Mouse (Mus musculus): ENCODE measurements around the gene Uso1.
"Not testable (repeated sequence)": the region's sequence is repeated elsewhere in the genome, so short reads cannot be mapped to it uniquely, and the experiment has no call there.

Gene Uso1

DNA sequence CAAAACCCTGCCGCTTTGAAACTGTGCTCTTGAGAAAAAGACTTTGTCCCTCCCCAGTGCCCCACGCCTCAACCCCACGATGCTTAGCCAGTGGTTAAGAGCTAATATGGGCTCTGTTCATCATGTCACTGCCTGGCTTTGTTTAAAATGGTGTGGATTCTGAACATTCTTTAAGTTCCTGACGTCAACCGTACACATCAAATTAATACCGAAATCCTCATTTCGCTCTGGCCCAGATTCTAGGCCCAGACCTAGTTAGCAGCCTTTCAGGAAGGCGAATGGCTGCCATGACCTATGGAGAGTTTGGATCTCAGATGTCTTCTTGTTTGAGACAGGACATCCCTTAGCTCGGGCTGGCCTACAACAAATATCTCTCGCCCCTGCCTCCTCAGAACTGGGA lies 10.0 kb upstream of the Uso1 start:
- no peak for DNase-seq (ENCODE audit: low spot score)

DNA sequence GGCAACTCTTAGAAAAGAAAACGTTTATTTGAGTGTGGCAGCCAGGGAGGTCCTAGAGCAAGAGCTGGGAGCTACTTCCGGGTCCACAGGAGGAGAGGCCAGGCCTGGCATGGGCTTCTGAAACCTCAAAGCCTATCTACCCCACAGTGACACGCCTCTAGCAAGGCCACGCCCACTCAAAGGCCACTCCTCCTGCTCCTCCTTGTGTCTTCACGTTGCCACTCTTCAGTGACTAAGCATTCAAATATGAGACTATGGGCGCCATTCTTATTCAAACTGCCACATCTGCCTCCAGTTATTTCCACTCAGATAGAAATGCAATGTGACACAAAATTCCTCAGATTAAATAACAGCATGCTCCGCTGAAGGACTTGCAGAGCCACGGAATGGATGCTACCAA lies 9.2 kb upstream of the Uso1 start:
- DNase-seq (ENCODE audit: low spot score) = peak; percentile 77

DNA sequence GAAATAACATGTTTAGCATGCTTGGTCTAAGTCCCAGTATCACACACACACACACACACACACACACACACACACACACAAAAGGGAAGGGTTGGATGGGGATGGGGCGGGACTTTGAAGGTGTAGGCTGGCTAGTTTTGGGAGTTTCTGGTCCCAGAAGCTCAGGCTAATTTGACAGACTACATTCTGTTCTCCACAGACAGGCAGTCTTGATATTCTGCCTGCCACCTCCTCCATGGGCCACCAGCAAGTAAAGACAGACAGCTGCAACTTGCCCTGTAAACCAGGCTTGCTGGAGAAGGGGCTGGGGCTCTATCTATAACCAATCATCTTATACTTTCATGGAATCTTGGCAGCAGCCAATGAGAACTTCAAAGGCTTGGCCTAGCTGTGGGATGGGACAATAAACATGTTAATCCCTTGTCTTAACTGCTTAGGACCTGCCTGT lies 8.4 kb upstream of the Uso1 start:
- DNase-seq (ENCODE audit: low spot score) = no peak

- DNase-seq (ENCODE audit: low spot score) = no peak
These were observed 7.6 kb upstream of the Uso1 start for GRCm38 (mm10) chr5:92130040-92130682.

DNA sequence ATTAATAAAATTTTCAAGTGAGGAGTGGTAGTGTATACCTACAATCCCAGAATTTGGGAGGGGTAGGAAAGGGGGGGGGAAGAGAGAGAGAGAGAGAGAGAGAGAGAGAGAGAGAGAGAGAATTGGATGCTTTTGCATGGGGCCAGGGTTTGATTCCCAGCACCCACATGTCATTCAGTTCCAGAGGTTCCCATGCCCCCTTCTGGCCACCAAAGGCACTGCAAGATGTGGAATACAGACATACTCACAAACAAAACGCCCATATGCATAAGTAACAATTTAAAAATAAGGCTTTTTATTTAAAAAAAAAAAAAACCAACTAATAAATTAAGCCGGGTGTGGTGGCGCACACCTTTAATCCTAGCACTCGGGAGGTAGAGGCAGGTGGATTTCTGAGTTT lies 5.6 kb upstream of the Uso1 start:
- no peak for DNase-seq (ENCODE audit: low spot score)

DNA sequence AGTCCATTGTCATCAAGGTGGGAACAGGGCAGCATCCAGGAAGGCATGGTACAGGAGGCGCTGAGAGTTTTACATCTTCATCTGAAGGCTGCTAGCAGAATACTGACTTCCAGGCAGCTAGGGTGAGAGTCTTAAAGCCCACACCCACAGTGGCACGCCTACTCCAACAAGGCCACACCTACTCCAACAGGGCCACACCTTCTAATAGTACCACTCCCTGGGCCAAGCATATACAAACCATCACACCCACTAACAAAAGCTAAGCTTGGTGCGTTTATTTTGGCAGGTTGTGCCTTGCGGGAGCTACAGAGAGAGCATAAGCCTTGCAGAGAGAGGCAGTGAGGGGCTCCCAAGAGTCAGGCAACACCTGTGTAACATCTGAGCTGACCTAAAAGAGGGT lies 4.7 kb upstream of the Uso1 start:
- DNase-seq (ENCODE audit: low spot score) = not testable (repeated sequence)

DNA sequence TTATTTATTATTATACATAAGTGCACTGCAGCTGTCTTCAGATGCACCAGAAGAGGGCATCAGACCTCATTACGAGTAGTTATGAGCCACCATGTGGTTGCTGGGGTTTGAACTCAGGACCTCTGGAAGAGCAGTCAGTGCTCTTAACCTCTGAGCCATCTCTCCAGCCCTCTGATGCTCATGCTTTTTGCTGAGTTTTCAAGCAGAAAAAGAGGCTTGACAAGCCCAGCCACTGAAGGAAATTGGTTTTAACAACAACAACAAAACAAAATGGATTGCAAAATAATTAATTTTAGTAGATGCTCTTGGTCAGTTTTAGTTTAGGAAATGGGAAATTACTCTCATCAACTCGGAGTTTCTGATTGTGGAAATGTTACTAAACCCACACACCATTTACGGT lies 2.8 kb upstream of the Uso1 start:
- no peak for DNase-seq (ENCODE audit: low spot score)

GRCm38 (mm10) chr5:92136536-92137238 lies 1.1 kb upstream of the Uso1 start:
- no peak for DNase-seq (ENCODE audit: low spot score)

DNA sequence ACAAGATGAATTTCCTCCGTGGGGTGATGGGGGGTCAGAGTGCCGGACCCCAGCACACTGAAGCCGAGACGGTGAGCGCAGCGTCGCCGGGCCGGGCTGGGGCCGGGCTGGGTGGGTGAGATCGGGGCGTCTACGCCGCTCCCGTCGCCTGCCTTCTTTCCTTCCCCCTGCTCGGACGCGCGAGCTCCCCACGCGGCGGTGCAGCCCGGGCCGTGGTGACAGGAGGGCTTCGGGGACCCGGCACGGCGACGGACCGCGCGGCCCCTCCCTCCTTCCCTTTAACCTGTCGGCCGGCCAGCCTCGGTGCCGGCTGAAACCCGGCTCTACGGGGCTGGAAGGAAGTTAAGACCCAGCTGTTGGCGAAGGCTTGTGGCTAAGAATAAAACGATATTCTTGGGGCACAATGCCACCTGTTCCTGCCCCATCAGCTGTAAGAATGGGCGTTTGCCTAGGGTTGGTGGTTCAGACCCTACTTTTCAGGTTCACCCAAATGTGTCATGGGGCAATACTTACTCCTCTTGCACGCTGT lies 419 bp downstream of the Uso1 start:
- DNase-seq (ENCODE audit: low spot score) = peak; percentile 73

- no peak for DNase-seq (ENCODE audit: low spot score)
These were observed 1.5 kb downstream of the Uso1 start for GRCm38 (mm10) chr5:92139191-92139590.

DNA sequence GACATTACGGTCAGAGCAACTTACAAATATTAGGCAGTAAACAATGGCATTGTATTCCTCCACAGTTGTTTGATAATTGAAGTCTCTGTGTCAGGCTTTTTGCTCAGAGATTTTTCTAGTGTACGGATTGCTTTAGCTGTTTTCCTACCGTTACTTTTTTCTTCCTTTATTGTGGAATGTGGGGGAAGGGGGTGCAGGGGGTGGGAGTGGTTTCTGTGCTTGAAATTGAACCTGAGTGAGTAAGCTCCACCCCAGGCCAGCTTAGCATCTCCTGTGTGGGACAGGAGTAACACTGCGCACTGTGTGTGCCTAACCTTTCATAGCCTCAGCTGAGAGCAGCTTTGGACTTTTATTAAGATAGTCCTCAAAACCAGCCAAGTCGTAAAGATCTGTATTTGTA lies 4.0 kb downstream of the Uso1 start:
- DNase-seq (ENCODE audit: low spot score) = no peak

DNA sequence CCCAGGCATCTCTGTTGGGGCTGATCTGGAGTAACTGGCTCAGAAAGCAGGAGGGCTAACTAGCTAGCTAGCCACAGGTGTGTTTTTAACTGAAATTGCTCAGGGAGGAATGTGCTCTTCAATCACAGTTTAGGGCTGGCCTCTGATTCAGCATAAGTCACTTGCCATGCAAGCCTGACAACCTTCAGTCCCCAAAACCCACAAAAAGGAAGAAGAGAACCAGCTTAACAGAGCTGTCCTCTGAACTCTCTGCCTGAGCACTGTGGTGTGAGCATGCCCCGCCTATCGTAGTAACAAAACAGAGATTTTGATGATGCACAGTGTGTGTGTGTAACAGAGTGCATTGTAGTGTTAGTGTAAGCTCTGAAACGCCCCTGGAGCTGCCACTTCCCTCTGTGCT lies 4.7 kb downstream of the Uso1 start:
- DNase-seq (ENCODE audit: low spot score) = no peak

DNA sequence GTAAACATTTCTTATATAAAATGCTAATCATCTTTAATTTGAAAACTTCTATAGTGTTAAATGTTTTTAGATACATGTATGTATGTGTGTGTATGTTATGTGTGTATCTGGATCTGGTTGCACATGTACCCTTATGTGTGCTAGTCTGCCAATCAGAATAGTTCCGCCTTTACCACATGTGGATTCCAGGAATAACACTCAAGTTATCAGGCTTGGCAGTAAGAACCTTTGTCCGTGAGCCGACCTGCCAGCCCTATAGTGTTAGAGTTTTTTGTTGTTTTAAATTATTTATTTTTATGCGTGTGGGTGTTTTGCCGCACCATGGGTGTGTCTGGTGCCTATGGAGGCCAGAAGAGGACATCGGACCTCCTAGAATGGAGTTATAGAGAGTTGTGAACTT lies 5.9 kb downstream of the Uso1 start:
- no peak for DNase-seq (ENCODE audit: low spot score)

GRCm38 (mm10) chr5:92144954-92145708 lies 7.4 kb downstream of the Uso1 start:
- no peak for DNase-seq (ENCODE audit: low spot score)

DNA sequence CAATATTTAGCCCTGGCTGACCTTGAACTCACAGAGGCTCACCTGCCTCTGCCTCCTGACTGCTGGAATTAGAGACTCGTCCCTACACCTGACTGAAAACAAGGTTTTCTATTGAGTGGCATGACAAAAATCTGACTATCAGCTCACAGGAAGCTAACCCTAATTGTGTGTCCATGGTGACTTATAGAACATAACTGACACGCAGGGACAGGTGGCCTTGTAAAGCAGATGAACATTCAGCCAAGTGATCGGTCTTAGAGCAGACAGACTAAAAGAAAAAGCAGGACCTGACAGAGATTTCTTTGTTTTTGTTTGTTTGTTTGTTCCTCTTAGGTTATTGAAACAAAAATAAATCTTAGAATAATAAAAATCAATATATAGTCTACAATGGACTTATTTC lies 10.5 kb downstream of the Uso1 start:
- no peak for DNase-seq (ENCODE audit: low spot score)

- no peak for DNase-seq (ENCODE audit: low spot score)
These were observed 11.7 kb downstream of the Uso1 start for GRCm38 (mm10) chr5:92149330-92149982.

- DNase-seq (ENCODE audit: low spot score) = no peak
These were observed 17.1 kb downstream of the Uso1 start for GRCm38 (mm10) chr5:92154861-92155260.

GRCm38 (mm10) chr5:92165976-92166375 lies 28.2 kb downstream of the Uso1 start:
- no peak for DNase-seq (ENCODE audit: low spot score)

DNA sequence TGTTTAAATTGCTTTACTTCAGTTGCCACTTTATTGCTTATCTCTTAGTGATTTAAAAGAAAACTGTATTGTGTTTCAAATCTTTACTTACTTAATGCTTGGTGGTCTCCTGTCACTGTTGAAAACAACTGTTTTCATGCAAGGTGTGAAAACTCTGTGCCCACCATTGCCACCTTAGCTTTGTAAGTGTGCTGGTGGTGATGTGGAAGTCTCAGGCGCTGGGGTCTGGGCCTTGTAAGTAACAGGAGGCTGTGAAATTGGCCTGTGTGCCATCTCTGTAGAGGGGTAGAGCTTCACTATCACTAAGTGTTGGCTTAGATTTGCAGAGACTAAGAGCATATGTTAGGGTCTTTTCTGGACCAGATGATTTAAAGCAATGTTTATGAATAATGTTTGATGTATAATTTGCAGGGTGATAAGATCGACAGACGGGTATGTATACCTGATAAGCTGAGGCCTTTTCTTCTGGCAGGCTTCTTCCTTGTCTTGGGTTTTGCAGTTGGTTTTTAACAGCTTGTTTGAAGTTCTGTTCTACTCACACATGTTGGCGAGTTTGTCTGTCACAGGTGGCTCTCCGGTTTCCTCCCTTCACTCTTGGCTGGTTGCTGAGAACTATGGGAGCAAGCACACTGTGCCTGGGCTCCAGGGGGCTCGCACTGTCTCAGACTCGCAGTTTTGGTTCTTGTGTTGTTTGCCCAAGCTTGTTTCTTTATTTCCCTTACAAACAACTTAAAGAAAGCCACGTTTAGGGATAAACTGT lies 45.5 kb downstream of the Uso1 start:
- DNase-seq (ENCODE audit: low spot score) = no peak

- DNase-seq (ENCODE audit: low spot score) = no peak
These were observed 51.2 kb downstream of the Uso1 start for GRCm38 (mm10) chr5:92188881-92189483.

DNA sequence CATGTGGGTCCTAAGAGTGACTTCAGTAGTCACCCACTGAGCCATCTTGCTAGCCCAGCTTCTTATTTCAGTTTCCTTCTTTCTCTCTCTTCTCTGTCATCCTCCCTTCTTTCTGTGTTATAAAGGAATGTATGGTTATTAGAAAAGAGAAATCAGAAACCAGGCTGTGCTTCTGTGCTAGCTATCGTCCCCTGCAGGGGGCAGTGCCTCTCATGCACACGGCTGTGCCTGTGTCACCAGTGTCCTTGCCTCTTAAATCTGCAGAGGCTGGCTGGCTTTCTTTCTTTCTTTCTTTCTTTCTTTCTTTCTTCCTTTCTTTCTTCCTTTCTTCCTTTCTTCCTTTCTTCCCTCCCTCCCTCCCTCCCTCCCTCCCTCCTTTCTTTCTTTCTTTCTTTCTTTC lies 58.0 kb downstream of the Uso1 start:
- peak; percentile 72 for DNase-seq (ENCODE audit: low spot score)

All from testis, postnatal 10 days (tissue).